Mouse (Mus musculus) lung, embryonic 16.5 days (tissue): ENCODE data around the gene Maip1. TPM values are rescaled to one million over a fixed set of nuclear protein-coding genes. Genes with fewer than 3 reads are reported as not detected.

Source experiments
- ATAC-seq: fragments of 200-750 bp; cut with Nextera tagmentation; 2 replicates; pipeline ENCODE4 v1.8.0; 2017; ENCODE audit warnings: low read depth, mild to moderate bottlenecking, moderate library complexity
- H3K27ac ChIP-seq: fragments of 300-500 bp; sonication (generic); 2 replicates; pipeline ENCODE4 v1.5.1; 2014; ENCODE audit warnings: mild to moderate bottlenecking, control low read depth, low read length
- H3K27me3 ChIP-seq: fragments of 300-500 bp; sonication (generic); 2 replicates; pipeline ENCODE4 v1.6.1; 2014; ENCODE audit warnings: low read depth, low read length, mixed read lengths; ENCODE audit not compliant: control insufficient read depth, insufficient read depth
- H3K36me3 ChIP-seq: fragments of 300-500 bp; sonication (generic); 2 replicates; pipeline ENCODE4 v1.6.1; 2014; ENCODE audit warnings: low read length; ENCODE audit not compliant: control insufficient read depth, insufficient read depth
- H3K4me1 ChIP-seq: fragments of 300-500 bp; sonication (generic); replicated peaks from 2 replicates; pipeline ENCODE4 v1.6.1; 2014; ENCODE audit warnings: low read length, mixed read lengths; ENCODE audit not compliant: control insufficient read depth, insufficient read depth
- H3K4me2 ChIP-seq: fragments of 300-500 bp; sonication (generic); 2 replicates; pipeline ENCODE4 v1.6.1; 2014; ENCODE audit warnings: low read depth, low read length, control low read depth
- H3K4me3 ChIP-seq: fragments of 300-500 bp; sonication (generic); 2 replicates; pipeline ENCODE4 v1.5.1; 2014; ENCODE audit warnings: mild to moderate bottlenecking, low read length, control low read depth
- H3K9ac ChIP-seq: fragments of 300-500 bp; sonication (generic); 2 replicates; pipeline ENCODE4 v1.6.1; 2014; ENCODE audit warnings: low read length, control low read depth
- H3K9me3 ChIP-seq: fragments of 300-500 bp; sonication (generic); 2 replicates; pipeline ENCODE4 v1.6.1; 2016; ENCODE audit warnings: low read length; ENCODE audit not compliant: control insufficient read depth
- WGBS: fragments of 180-500 bp; shearing (Covaris S2); extraction: QIAGEN DNeasy Blood & Tissue Kit; methylation state at CpG from one replicate; pipeline ENCODE4 v1.1.7; 2014; 5-methylcytosine and 5-hydroxymethylcytosine counted together
- polyA plus RNA-seq: library from polyadenylated mRNA; unstranded; fragments of >200 nt; fragmentation: Nextera tagmentation; extraction: Ambion mirVana; gene quantifications from 2 replicates; pipeline ENCODE4 v1.2.1, GENCODE M21; 2015

Maip1 gene
- polyA plus RNA-seq, 1 experiment from 2014 or later, result 18.6 TPM

- H3K27me3 ChIP-seq, result no peaks in the 10 kb centered on the region
- no peaks in the 10 kb centered on the region for H3K9me3 ChIP-seq
- no peak for ATAC-seq
- no peak overlapping the region for H3K9ac ChIP-seq
- no peaks in the 10 kb centered on the region for H3K4me1 ChIP-seq
- WGBS, result 61% methylated on average over 2 of the region's 2 CpGs
- H3K36me3 ChIP-seq, result peaks cover 14% of the 10 kb centered on the region; the same call in 1 of the 2 replicates
- H3K27ac ChIP-seq, result no peak overlapping the region
- no peak overlapping the region for H3K4me2 ChIP-seq
- no peak overlapping the region for H3K4me3 ChIP-seq
Observed at GRCm38 (mm10) chr1:57387876-57388275, 18.3 kb upstream of the Maip1 start.

GRCm38 (mm10) chr1:57388402-57389155 lies 17.5 kb upstream of the Maip1 start:
- H3K27ac ChIP-seq, result no peak overlapping the region
- H3K36me3 ChIP-seq, result peaks cover 14% of the 10 kb centered on the region; the same call in 1 of the 2 replicates

GRCm38 (mm10) chr1:57390993-57391790 lies 14.9 kb upstream of the Maip1 start:
- WGBS, result 82% methylated on average over 4 of the region's 4 CpGs
- Histone ChIP-seq H3K4me2 (no peak overlapping the region), H3K4me3 (no peak overlapping the region), H3K4me1 (no peaks in the 10 kb centered on the region), H3K9ac (no peak overlapping the region), H3K27me3 (no peaks in the 10 kb centered on the region), H3K36me3 (peaks cover 16% of the 10 kb centered on the region), H3K27ac (no peak overlapping the region), H3K9me3 (no peaks in the 10 kb centered on the region)
- ATAC-seq, result no peak

More at GRCm38 (mm10) chr1:57388402-57389155, 17.5 kb upstream of the Maip1 start:
- Histone ChIP-seq H3K9ac (no peak overlapping the region), H3K4me1 (no peaks in the 10 kb centered on the region), H3K4me3 (no peak overlapping the region), H3K4me2 (no peak overlapping the region), H3K9me3 (no peaks in the 10 kb centered on the region), H3K27me3 (no peaks in the 10 kb centered on the region)
- ATAC-seq, result no peak
- 85% methylated on average over 8 of the region's 8 CpGs for WGBS

GRCm38 (mm10) chr1:57392417-57392816 lies 13.7 kb upstream of the Maip1 start:
- Histone ChIP-seq H3K9ac (no peak overlapping the region), H3K27ac (no peak overlapping the region), H3K4me3 (no peak overlapping the region), H3K9me3 (no peaks in the 10 kb centered on the region), H3K4me2 (no peak overlapping the region), H3K4me1 (no peaks in the 10 kb centered on the region), H3K27me3 (no peaks in the 10 kb centered on the region), H3K36me3 (peaks cover 21% of the 10 kb centered on the region)
- WGBS, result 73% methylated on average over 4 of the region's 4 CpGs
- no peak for ATAC-seq

- Histone ChIP-seq H3K9me3 (no peaks in the 10 kb centered on the region), H3K9ac (no peak overlapping the region), H3K4me1 (no peaks in the 10 kb centered on the region), H3K4me3 (no peak overlapping the region), H3K27me3 (no peaks in the 10 kb centered on the region), H3K27ac (no peak overlapping the region), H3K36me3 (peaks cover 15% of the 10 kb centered on the region), H3K4me2 (no peak overlapping the region)
- WGBS, result 65% methylated on average over 3 of the region's 3 CpGs
- ATAC-seq, result no peak
Observed at GRCm38 (mm10) chr1:57394051-57394450, 12.1 kb upstream of the Maip1 start.

- no peak overlapping the region for H3K27ac ChIP-seq
- H3K4me2 ChIP-seq, result no peak overlapping the region
- H3K4me3 ChIP-seq, result no peak overlapping the region
- ATAC-seq, result no peak
- H3K9ac ChIP-seq, result no peak overlapping the region
- peaks cover 4% of the 10 kb centered on the region for H3K4me1 ChIP-seq
- 95% methylated on average over 2 of the region's 2 CpGs for WGBS
- no peaks in the 10 kb centered on the region for H3K27me3 ChIP-seq
- H3K9me3 ChIP-seq, result no peaks in the 10 kb centered on the region
- peaks cover 11% of the 10 kb centered on the region for H3K36me3 ChIP-seq
Observed at GRCm38 (mm10) chr1:57400321-57400720, 5.8 kb upstream of the Maip1 start.

- no peaks in the 10 kb centered on the region for H3K27me3 ChIP-seq
- WGBS, result 94% methylated on average over 2 of the region's 2 CpGs
- ATAC-seq, result no peak
Observed at GRCm38 (mm10) chr1:57400877-57401276, 5.3 kb upstream of the Maip1 start.

GRCm38 (mm10) chr1:57402116-57402515 lies 4.0 kb upstream of the Maip1 start:
- Histone ChIP-seq H3K4me2 (no peak overlapping the region), H3K27me3 (no peaks in the 10 kb centered on the region), H3K9me3 (no peaks in the 10 kb centered on the region), H3K4me1 (peaks cover 5% of the 10 kb centered on the region), H3K36me3 (peaks cover 6% of the 10 kb centered on the region; the same call in 1 of the 2 replicates), H3K4me3 (no peak overlapping the region), H3K27ac (no peak overlapping the region), H3K9ac (no peak overlapping the region)
- ATAC-seq, result no peak
- WGBS, result 93% methylated on average over 5 of the region's 5 CpGs

More at GRCm38 (mm10) chr1:57400877-57401276, 5.3 kb upstream of the Maip1 start:
- H3K9me3 ChIP-seq, result no peaks in the 10 kb centered on the region
- peaks cover 11% of the 10 kb centered on the region for H3K36me3 ChIP-seq
- H3K4me2 ChIP-seq, result no peak overlapping the region
- peaks cover 5% of the 10 kb centered on the region for H3K4me1 ChIP-seq
- H3K4me3 ChIP-seq, result no peak overlapping the region
- H3K27ac ChIP-seq, result no peak overlapping the region
- H3K9ac ChIP-seq, result no peak overlapping the region

- Histone ChIP-seq H3K9ac (no peak overlapping the region), H3K4me1 (peaks cover 20% of the 10 kb centered on the region), H3K9me3 (no peaks in the 10 kb centered on the region), H3K36me3 (peaks cover 10% of the 10 kb centered on the region), H3K27ac (no peak overlapping the region), H3K4me2 (no peak overlapping the region), H3K27me3 (no peaks in the 10 kb centered on the region), H3K4me3 (no peak overlapping the region)
- 90% methylated on average over 2 of the region's 2 CpGs for WGBS
- no peak for ATAC-seq
Observed at GRCm38 (mm10) chr1:57408994-57409393, 2.9 kb downstream of the Maip1 start.
